Comparison of ENCODE assay signal across 17 mouse cellular contexts in the genomic region with DNA sequence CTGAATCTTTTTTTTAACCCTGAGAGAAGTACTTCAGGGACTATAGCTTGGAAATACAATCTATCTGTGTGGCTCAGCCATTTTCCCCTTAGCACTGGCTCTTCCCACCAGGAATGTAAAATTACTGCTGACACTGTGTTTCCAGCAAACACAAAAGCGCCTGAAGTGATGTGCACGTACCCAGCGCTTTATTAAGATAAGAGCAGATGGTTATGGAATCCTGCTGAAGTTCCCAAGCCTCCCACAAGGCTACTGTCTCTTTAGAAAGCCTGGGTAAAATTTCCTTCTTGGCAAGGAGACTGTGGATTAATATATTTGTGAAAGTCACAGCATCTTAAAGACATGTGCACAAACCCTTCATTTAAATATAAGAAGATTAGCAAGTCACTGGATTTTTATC.
DNase-seq lines count a peak whose midpoint lies in the region; ATAC-seq and TF ChIP-seq lines count a peak whose summit lies in the region.
"Had no signal": no experiment of that assay in that cellular context is flagged by ENCODE, and none has a peak within 500 bp of the region (broad histone marks: within the 10 kb centered on the region; RNA-seq: fewer than 3 reads in every experiment).

No protein-coding gene starts in this region.

- ATAC-seq in hindbrain, embryonic 13.5 days (ENCODE audit: low FRiP score) = no peak
- ATAC-seq in hindbrain, embryonic 12.5 days (ENCODE audit: low FRiP score) = no peak

- DNase-seq in left cerebral cortex, adult 2 months (ENCODE audit: extremely low spot score in 1 of 2, low spot score in 2 of 2) = no peak
- DNase-seq in left cerebral cortex, adult 11 months (ENCODE audit: low spot score) = no peak
- peak; percentile 61 for DNase-seq in right cerebral cortex, adult 18-20 months
- DNase-seq in right cerebral cortex, postnatal 25 days = no peak
- no peak for DNase-seq in cerebellum, adult 11 months

- no peak overlapping the region for H3K4me2 ChIP-seq in hindbrain, embryonic 13.5 days
- no peak overlapping the region for H3K4me2 ChIP-seq in hindbrain, embryonic 12.5 days (replicated peaks)
- H3K4me2 ChIP-seq: embryonic facial prominence, embryonic 15.5 days; forebrain, embryonic 13.5 days; heart, embryonic 13.5 days; intestine, embryonic 15.5 days; limb, embryonic 13.5 days; liver, embryonic 11.5 days; neural tube, embryonic 13.5 days; stomach, embryonic 15.5 days had no signal

- peak overlapping the region; percentile 6; the same call in 1 of the 2 replicates for H3K27ac ChIP-seq in hindbrain, embryonic 13.5 days
- no peak overlapping the region for H3K27ac ChIP-seq in hindbrain, embryonic 12.5 days
- peak overlapping the region; percentile 86; the same call in 1 of the 2 replicates for H3K27ac ChIP-seq in left cerebral cortex, adult 2 months
- H3K27ac ChIP-seq: embryonic facial prominence, embryonic 10.5 days; embryonic facial prominence, embryonic 15.5 days; heart, embryonic 13.5 days; intestine, embryonic 15.5 days; limb, embryonic 13.5 days; stomach, embryonic 15.5 days had no signal

- no peaks in the 10 kb centered on the region for H3K27me3 ChIP-seq in hindbrain, embryonic 13.5 days
- no peaks in the 10 kb centered on the region for H3K27me3 ChIP-seq in hindbrain, embryonic 12.5 days
- H3K27me3 ChIP-seq: embryonic facial prominence, embryonic 15.5 days; forebrain, embryonic 13.5 days; heart, embryonic 13.5 days; intestine, embryonic 15.5 days; limb, embryonic 13.5 days; neural tube, embryonic 13.5 days; stomach, embryonic 15.5 days had no signal

- H3K4me1 ChIP-seq in hindbrain, embryonic 13.5 days (replicated peaks) = no peaks in the 10 kb centered on the region; the same call in 1 of the 2 replicates
- no peaks in the 10 kb centered on the region for H3K4me1 ChIP-seq in hindbrain, embryonic 12.5 days
- H3K4me1 ChIP-seq: embryonic facial prominence, embryonic 10.5 days; forebrain, embryonic 13.5 days; intestine, embryonic 15.5 days; neural tube, embryonic 13.5 days; stomach, embryonic 15.5 days had no signal

- H3K9ac ChIP-seq in hindbrain, embryonic 13.5 days = no peak overlapping the region
- no peak overlapping the region for H3K9ac ChIP-seq in hindbrain, embryonic 12.5 days
- H3K9ac ChIP-seq: embryonic facial prominence, embryonic 15.5 days; forebrain, embryonic 13.5 days; heart, embryonic 13.5 days; intestine, embryonic 15.5 days; limb, embryonic 13.5 days; neural tube, embryonic 13.5 days; stomach, embryonic 15.5 days had no signal

- H3K9me3 ChIP-seq in hindbrain, embryonic 13.5 days = no peaks in the 10 kb centered on the region
- no peaks in the 10 kb centered on the region for H3K9me3 ChIP-seq in hindbrain, embryonic 12.5 days (replicated peaks)
- H3K9me3 ChIP-seq: embryonic facial prominence, embryonic 10.5 days; embryonic facial prominence, embryonic 15.5 days; forebrain, embryonic 13.5 days; heart, embryonic 13.5 days; intestine, embryonic 15.5 days; limb, embryonic 13.5 days; neural tube, embryonic 13.5 days; stomach, embryonic 15.5 days had no signal

- H3K4me3 ChIP-seq in hindbrain, embryonic 13.5 days = no peak overlapping the region
- no peak overlapping the region for H3K4me3 ChIP-seq in hindbrain, embryonic 12.5 days
- no peak overlapping the region for H3K4me3 ChIP-seq in left cerebral cortex, adult 2 months
- H3K4me3 ChIP-seq: embryonic facial prominence, embryonic 10.5 days; embryonic facial prominence, embryonic 15.5 days; forebrain, embryonic 13.5 days; heart, embryonic 13.5 days; intestine, embryonic 15.5 days; limb, embryonic 13.5 days; myocyte; neural tube, embryonic 13.5 days; stomach, embryonic 15.5 days had no signal

- WGBS in hindbrain, embryonic 13.5 days = 78% methylated on average over 3 of the region's 3 CpGs
- WGBS in hindbrain, embryonic 12.5 days = 83% methylated on average over 3 of the region's 3 CpGs

- no peak for TF ChIP-seq CTCF in left cerebral cortex, adult 2 months (IDR thresholded peaks at IDR 0.05)

- intact Hi-C loops in left cerebral cortex, adult 2 months (cut with DNase I) = loop anchor here (2.0 kb wide), 1 partner anchor 27 kb away; no protein-coding TSS in a partner anchor

- peaks cover 68% of the 10 kb centered on the region for H3K36me3 ChIP-seq in hindbrain, embryonic 13.5 days
- H3K36me3 ChIP-seq in hindbrain, embryonic 12.5 days = peaks cover 48% of the 10 kb centered on the region
